Mouse (Mus musculus): ENCODE data around the gene Hipk2.

Hipk2 gene

GRCm38 (mm10) chr6:38865805-38866204 lies 10.2 kb downstream of the Hipk2 start:
- no peak for DNase-seq

- DNase-seq = no peak
Observed at GRCm38 (mm10) chr6:38863595-38863994, 12.4 kb downstream of the Hipk2 start.

- DNase-seq = no peak
Observed at GRCm38 (mm10) chr6:38860301-38860700, 15.7 kb downstream of the Hipk2 start.

GRCm38 (mm10) chr6:38859819-38860218 lies 16.1 kb downstream of the Hipk2 start:
- DNase-seq = no peak

GRCm38 (mm10) chr6:38853561-38853992 lies 22.4 kb downstream of the Hipk2 start:
- no peak for DNase-seq

- no peak for DNase-seq
Observed at GRCm38 (mm10) chr6:38851740-38852139, 24.2 kb downstream of the Hipk2 start.

- no peak for DNase-seq
Observed at GRCm38 (mm10) chr6:38850715-38851259, 25.2 kb downstream of the Hipk2 start.

- DNase-seq = no peak
Observed at GRCm38 (mm10) chr6:38847958-38848910, 27.7 kb downstream of the Hipk2 start.

- no peak for DNase-seq
Observed at GRCm38 (mm10) chr6:38847447-38847846, 28.5 kb downstream of the Hipk2 start.

GRCm38 (mm10) chr6:38846330-38847195 lies 29.4 kb downstream of the Hipk2 start:
- no peak for DNase-seq

- no peak for DNase-seq
Observed at GRCm38 (mm10) chr6:38845876-38846275, 30.1 kb downstream of the Hipk2 start.

- DNase-seq = no peak
Observed at GRCm38 (mm10) chr6:38845117-38845516, 30.8 kb downstream of the Hipk2 start.

GRCm38 (mm10) chr6:38841551-38841950 lies 34.4 kb downstream of the Hipk2 start:
- DNase-seq = no peak

GRCm38 (mm10) chr6:38840780-38841179 lies 35.2 kb downstream of the Hipk2 start:
- DNase-seq = no peak

GRCm38 (mm10) chr6:38840380-38840779 lies 35.6 kb downstream of the Hipk2 start:
- DNase-seq = no peak

- no peak for DNase-seq
Observed at GRCm38 (mm10) chr6:38839891-38840290, 36.1 kb downstream of the Hipk2 start.

GRCm38 (mm10) chr6:38838061-38838460 lies 37.9 kb downstream of the Hipk2 start:
- no peak for DNase-seq

GRCm38 (mm10) chr6:38835217-38835616 lies 40.7 kb downstream of the Hipk2 start:
- DNase-seq = no peak

GRCm38 (mm10) chr6:38834727-38835126 lies 41.2 kb downstream of the Hipk2 start:
- no peak for DNase-seq

- no peak for DNase-seq
Observed at GRCm38 (mm10) chr6:38833721-38834120, 42.2 kb downstream of the Hipk2 start.

GRCm38 (mm10) chr6:38829452-38829851 lies 46.5 kb downstream of the Hipk2 start:
- no peak for DNase-seq

- no peak for DNase-seq
Observed at GRCm38 (mm10) chr6:38828211-38828610, 47.8 kb downstream of the Hipk2 start.

- DNase-seq = no peak
Observed at GRCm38 (mm10) chr6:38827435-38827834, 48.5 kb downstream of the Hipk2 start.
